Mouse (Mus musculus): ENCODE measurements around the gene Cux2.

GRCm38 (mm10) chr5:121842665-121843118 is 207.2 kb downstream of the Cux2 start:
- peak; percentile 92 for TF ChIP-seq CTCF (IDR thresholded peaks at IDR 0.05; ENCODE audit: control insufficient read depth, insufficient read depth, low read length)
- TF ChIP-seq POLR2A (IDR thresholded peaks at IDR 0.05; ENCODE audit: borderline replicate concordance, control insufficient read depth, low read depth, low read length) = peak; percentile 31; the same call in 1 of the 2 replicates
